Mouse (Mus musculus) WW6 (cell line): ENCODE data around the gene Hsph1.

Source experiments
- DNase-seq: peaks from one replicate; pipeline ENCODE4 v3.0.0-alpha.2; 2013; ENCODE audit warnings: low read depth, low spot score

Gene Hsph1

DNA sequence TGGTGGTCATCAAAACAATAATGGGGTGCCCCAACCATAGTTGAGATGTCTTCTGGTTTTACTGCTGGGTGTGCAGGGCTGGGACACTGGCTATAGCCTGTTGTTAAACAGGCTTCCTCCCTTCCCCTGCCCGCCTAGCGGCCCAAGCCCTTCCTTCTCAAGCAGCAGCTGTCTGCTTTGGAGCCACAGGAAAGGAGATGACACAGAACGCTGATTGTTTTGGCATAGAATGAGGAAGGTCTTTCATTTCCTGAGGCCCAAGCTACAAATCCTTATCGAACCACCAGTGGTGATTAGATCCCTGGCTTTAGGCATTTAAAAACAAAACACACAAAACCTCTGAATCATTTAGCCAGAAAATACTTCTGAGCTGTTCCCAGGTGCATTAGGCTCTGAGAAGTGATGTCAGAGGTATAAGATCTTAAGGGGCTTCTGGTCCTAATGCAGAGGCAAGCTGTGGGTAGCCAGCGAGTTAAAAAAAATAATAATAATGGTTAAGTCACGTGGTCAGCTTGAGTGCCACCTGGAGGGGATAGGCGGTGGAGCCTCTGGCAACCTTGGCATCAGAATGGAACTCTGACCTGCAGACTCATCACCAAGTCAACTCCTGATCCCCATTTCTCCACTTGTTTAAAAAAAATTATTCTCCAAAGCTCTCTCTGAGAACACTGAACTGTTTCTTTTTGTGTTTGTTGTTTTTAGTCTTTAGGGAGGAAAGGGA is 47.2 kb downstream of the Hsph1 start:
- no peak for DNase-seq

DNA sequence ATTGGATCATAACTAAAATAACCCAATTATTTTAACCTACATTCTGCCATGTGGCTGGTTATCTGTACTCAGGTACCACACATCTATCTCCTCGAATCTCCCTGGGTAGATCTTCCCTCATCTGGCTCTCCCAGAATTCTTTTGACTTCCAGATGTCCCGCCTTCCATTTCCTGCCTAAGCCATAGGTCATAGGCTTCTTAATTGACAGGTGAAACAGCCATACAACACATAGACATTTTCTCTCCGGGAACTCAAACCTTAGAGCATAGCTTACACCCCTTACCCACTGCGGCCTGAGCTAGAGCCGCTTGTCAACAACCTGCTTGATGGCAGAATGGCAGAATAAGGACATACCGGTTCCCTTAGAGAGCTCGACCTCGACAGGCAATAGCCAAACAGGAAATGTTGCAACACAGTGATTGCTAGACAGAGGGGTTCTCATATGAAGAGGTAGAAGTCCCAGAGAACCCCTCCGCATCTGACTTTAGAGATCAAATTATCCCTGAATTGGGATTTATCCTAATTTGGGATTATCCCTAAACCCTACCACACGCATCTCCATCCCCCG is 48.8 kb downstream of the Hsph1 start:
- DNase-seq = peak; percentile 16

DNA sequence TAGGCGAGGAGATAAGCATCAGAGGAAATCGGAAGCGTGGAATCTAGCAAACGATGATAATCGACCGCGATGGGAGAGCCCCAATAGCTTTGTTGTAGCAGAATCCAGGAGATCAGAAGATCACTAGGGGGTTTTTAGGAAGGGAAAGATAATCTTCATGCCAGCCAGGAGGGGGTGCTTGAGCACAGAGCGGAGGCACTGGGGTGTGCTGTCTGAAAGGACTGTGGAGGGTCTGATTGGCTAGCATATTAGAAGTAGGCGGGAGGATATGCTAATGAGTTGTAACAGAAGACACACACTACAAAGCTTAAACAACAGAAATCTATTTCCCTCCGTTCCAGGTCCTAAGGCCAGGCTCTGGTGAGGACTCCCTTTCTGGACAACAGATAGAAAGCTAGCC is 50.3 kb downstream of the Hsph1 start:
- DNase-seq = peak; percentile 62

DNA sequence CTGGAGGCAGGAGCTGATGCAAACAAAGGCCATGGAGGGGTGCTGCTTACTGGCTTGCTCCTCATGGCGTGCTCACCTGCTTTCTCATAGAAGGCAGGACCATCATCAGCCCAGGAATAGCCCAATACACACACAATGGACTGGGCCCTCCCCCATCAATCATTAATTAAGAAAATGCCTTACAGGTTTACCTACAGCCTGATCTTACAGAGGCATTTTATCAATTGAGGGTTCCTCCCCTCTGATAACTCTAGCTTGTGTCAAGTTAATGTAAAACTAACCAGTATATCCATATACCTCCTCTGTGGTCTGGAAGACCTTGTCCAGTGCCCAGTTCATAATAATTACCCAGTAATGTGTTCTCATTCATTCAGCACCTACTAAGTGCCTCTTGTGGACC is 50.9 kb downstream of the Hsph1 start:
- DNase-seq = no peak

DNA sequence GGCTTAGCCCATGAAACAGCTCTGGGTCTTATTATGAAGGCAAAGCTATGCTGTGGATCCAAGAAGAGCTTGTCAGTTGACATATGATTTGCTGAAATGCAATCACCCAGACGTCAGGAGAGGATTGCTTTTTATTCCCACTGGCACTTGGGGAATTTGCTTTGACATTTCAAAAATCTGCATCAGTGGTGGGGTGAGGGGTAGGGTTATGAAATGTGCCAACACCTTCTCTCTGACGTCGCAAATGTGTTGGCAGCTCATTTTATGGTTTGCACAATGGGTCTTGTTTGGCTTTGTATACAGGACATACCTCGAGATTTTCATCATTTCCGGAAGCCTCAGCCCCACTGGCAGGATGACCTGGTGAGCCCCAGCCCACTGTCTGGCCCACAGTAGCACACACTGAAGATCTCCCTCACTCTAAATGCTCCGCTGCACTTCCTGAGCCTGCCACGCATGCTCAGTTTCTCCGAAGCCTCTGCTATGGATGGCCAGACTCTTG is 52.0 kb downstream of the Hsph1 start:
- DNase-seq = no peak

DNA sequence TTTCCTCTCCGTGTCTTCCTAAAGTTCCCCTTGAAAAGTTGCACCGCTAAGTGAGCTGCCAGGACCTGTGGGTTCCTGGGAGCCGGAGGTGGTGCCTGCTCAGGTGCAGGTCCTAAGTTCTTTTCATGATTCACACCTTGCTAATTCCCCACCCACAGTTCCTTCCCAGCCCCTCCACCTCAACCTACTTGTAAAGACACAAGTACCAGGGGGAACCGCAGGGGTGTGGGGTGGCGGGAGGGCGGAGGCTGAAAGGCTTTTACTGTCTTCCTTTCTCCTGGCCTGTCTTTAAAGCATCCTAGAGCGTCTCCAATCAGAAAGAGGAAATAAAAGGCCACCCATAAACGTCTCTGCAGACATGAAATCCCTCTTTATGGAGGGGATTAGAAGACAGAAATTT is 52.7 kb downstream of the Hsph1 start:
- peak; percentile 33 for DNase-seq

DNA sequence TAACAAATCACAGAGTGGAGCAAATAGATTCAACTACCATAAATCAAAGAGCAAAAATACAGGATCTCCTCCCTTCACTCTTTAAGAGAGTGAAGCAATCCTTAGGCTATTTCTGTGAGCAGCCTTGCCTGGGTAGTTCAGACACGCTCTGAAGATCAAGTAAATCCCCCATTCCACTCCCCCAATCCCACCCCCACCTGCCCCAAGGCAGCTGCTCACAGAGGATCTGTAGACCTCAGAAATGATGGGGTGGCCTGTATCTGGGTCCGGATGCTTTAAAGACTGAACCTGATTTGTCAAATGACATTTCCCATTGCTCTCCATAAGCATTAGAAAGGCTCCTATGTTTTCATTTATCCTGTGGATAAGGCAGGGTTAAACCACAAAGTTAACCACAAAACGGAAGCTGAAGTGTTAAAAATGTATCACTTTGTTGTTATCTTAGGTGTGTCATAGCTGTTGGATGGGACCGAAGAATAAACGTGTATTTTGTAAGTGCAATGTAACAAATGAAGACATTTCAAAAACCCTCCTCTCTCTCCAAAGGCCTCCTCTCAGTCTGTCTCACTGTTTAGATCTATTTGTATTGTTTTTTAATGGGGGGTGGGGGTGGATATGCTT is 53.4 kb downstream of the Hsph1 start:
- DNase-seq = no peak

DNA sequence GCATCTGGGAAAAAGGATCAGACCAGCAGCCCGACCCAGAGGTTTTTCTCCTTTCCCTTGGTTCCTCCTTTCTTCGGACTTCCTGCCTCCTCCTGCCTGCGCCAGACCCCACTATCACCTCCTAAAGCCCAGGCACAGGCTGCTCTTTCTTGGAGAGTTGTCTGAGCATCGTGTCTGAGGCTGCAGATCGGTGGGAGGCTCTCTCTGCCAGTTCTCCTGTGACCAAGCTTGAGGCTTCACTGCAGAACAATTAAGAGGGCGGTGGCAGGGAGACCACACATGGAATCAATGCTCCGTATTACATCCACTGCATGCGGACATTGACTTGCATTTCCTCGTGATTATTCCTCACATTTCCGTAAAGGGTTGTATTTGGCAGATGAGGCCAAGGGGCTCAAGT is 58.7 kb downstream of the Hsph1 start:
- no peak for DNase-seq

DNA sequence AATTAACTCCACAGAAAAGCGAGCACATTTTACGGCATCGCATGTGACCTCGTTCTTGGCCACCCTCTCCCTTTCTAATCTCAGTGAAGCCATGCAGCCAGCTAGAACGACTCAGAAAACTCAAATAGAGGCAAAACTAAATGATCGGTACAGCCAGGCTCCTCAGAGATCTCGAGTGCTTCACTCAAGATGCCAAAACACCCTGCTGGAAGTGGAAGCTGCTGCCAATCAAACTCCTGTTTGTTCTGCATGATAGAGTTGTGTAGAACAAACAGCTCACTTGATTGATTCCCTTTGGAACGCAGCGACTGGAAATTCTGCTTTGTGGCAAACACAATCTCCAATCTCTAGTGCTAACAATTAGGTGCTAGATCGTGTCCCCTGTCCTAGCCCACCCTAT is 59.2 kb downstream of the Hsph1 start:
- DNase-seq = no peak

DNA sequence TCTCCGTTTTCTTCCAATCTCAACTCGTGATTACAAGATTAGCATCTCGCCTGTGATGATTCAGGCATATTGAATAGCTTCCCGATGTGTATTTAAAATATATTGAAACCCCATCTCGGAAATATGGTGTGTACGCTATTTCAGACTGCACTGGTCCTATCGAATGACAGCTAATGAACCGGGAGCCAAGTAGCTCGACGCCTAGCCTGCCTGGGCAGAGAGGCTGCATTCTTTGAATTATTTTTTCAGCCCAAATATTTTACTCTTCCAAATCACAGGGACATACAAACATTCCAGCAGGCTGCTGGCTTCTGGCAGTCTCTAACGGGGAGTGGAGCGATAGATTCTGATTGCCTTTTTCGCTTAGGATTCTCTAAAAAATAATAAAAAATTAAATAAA is 67.2 kb downstream of the Hsph1 start:
- no peak for DNase-seq

DNA sequence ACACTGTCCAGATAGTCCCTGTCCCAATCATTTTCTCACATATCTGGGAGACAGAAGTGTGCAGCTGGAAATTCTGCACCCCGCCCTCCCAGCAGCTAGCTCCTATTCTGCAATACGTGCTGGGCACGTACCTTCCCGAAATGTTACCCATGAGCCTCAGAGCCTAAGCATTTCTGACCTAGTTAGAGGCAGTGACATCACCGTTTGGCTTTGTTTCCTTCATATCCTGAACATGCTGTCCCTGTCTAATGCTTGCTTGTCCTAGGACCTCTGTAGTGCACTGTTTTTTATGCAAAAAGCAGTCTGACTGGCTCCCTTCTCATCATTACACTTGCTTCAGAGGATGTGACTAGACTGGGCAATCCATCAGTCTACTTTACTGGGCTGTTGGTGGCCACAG is 69.2 kb downstream of the Hsph1 start:
- DNase-seq = no peak

DNA sequence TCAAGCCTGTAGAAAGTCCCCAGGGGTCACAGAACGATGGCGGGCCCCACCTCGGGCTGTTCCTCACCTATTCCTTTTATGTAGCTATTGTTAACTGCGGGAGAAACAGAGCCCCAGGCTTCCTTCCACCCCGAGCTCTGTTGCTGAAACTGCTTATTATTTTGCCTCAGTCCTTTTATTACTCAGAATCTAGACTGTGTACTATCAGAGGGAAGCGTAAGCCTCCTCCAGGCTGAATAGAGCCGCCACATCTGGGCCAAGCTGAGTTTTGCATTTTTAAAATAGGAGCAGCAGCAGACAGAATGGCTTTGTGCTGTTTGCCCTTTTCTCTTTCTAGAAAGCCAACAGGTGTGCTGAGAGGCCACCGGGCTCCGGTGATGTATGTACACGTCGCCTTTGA is 70.2 kb downstream of the Hsph1 start:
- no peak for DNase-seq
